Mouse (Mus musculus): ENCODE measurements around the gene Itih4.

DNA sequence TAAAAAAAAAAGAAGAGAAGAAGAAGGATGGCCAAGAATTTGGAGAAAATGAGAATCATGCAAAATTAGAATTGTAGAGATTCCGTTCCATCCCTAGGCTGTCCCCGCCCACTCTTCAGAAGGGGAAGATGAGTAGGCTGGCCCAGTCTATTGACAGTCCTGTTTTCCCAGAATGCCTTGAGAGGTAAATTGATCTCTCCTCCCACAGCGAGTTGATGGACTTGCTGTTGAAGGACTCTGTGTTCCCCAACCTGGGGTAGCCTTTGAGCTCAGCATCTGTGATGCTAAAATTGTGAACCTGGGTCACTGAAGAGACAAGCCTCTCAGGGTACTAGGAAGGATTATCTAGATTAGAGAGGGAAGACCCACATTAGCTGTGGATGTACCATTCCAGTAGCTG, 39.2 kb downstream of the Itih4 start:
- TF ChIP-seq CTCF (IDR thresholded peaks at IDR 0.05; ENCODE audit: insufficient read depth, low read length) (no peak), POLR2A (IDR thresholded peaks at IDR 0.05; ENCODE audit: borderline replicate concordance, extremely low read depth, low read depth, low read length) (no peak)
